Comparison of ENCODE assay signal across 1 mouse cellular context in the genomic region with DNA sequence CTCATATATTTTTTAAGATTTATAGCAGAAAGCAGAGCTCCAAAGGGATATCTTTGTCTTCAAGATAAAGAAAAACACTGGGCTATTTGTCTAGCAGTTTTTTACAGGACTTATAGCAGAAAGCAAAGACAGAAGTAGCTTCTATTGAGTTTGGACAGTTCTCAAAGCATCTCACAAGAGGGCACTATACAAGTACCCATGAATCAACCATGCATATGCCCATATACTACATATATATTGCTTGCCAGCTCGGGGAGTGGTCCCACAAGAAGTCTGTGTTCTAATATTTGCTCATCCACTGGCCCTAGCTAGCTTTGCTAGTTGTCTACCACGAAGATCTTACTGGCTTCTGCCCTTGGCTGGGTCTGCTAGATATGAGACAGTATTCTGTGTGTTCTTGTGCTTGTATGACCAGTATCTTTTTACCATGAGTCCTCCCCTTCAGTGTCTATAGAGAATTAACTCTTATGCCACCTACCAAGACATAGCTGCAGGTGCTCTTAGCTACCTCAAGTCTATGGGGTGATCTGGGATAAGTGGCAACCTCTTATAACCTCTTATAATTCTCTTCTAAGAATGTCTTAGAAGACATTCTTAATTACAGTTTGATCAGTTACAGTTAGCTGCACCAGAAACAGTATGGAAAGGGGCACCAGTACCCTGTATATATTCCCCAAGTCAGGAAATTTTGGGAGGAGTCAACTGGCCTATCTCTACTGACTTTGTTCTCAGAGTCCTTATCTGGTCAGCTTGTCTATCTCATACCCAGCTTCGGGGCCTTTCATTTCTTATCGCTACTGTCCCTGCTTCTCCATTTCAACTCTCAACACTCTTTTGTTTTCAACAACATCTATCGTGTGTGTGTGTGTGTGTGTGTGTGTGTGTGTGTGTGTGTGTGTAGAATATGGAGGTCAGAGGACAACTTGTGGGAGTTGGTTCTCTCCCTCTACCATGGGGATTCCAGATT.
TF ChIP-seq lines count a peak whose summit lies in the region.

No protein-coding gene starts in this region.

TF ChIP-seq in MEL, 35 proteins besides CTCF, POLR2A, EP300 and RAD21 (continued from another document):
- TF ChIP-seq MEF2A (IDR thresholded peaks at IDR 0.05; ENCODE audit: extremely low read depth, insufficient replicate concordance, low read depth, low read length, poor library complexity, severe bottlenecking) (0 out of 2 replicates have a peak, but pooled peaks have one; percentile 41), ZC3H11A (IDR thresholded peaks at IDR 0.05; ENCODE audit: low read depth, low read length) (peak; percentile 29; the same call in 1 of the 2 replicates), SMC3 (IDR thresholded peaks at IDR 0.05; ENCODE audit: low read depth, low read length) (peak; percentile 60), NELFE (IDR thresholded peaks at IDR 0.05; ENCODE audit: low read depth, low read length) (no peak), ELF1 (IDR thresholded peaks at IDR 0.05; ENCODE audit: low read depth, low read length) (peak; percentile 51; the same call in 1 of the 2 replicates), USF2 (IDR thresholded peaks at IDR 0.05; ENCODE audit: borderline replicate concordance in 1 of 2, insufficient read depth in 1 of 2, low read depth in 1 of 2, low read length in 2 of 2) (no peak), ETS1 (IDR thresholded peaks at IDR 0.05; ENCODE audit: low read depth, low read length) (peak; percentile 86), GATA1 (IDR thresholded peaks at IDR 0.05; ENCODE audit: low read depth, low read length) (peak; percentile 96), CHD1 (IDR thresholded peaks at IDR 0.05; ENCODE audit: low read depth, low read length) (no peak; the same call in 1 of the 2 replicates), ZNF384 (IDR thresholded peaks at IDR 0.05; ENCODE audit: low read depth, low read length) (0 out of 2 replicates have a peak, but pooled peaks have one; percentile 22), TCF12 (IDR thresholded peaks at IDR 0.05; ENCODE audit: low read depth, low read length) (peak; percentile 89), POLR2AphosphoS2 (IDR thresholded peaks at IDR 0.05; ENCODE audit: low read length) (no peak), MAZ (IDR thresholded peaks at IDR 0.05; ENCODE audit: low read depth, low read length) (0 out of 2 replicates have a peak, but pooled peaks have one; percentile 40), USF1 (IDR thresholded peaks at IDR 0.05; ENCODE audit: low read depth, low read length) (no peak), CHD2 (IDR thresholded peaks at IDR 0.05; ENCODE audit: low read length) (no peak), KAT2A (conservative IDR thresholded peaks at IDR 0.05; ENCODE audit: low read depth, low read length) (no peak)
